Mouse (Mus musculus) hindbrain, embryonic 14.5 days (tissue): ENCODE data around the gene Lpin1. TPM values are rescaled to one million over a fixed set of nuclear protein-coding genes. Genes with fewer than 3 reads are reported as not detected.
A peak's percentile ranks its signal among the peaks of the same experiment; 100 is the strongest.

Source experiments
- ATAC-seq: fragments of 200-750 bp; cut with Nextera tagmentation; 2 replicates; pipeline ENCODE4 v1.8.0; 2017; ENCODE audit warnings: moderate number of reproducible peaks, mild to moderate bottlenecking, moderate TSS enrichment, moderate library complexity; ENCODE audit not compliant: low FRiP score
- DNase-seq: peaks from one replicate; pipeline ENCODE4 v3.0.0-alpha.2; 2015; ENCODE audit warnings: low spot score
- H3K27ac ChIP-seq: fragments of 300-500 bp; sonication (generic); 2 replicates; pipeline ENCODE4 v1.5.1; 2014; ENCODE audit warnings: mild to moderate bottlenecking, moderate library complexity
- H3K27me3 ChIP-seq: fragments of 300-500 bp; sonication (generic); 2 replicates; pipeline ENCODE4 v1.6.1; 2014; ENCODE audit warnings: mild to moderate bottlenecking, low read length, mixed read lengths; ENCODE audit not compliant: control insufficient read depth, insufficient read depth
- H3K36me3 ChIP-seq: fragments of 300-500 bp; sonication (generic); replicated peaks from 2 replicates; pipeline ENCODE4 v1.6.1; 2014; ENCODE audit not compliant: control insufficient read depth, insufficient read depth
- H3K4me1 ChIP-seq: fragments of 300-500 bp; sonication (generic); replicated peaks from 2 replicates; pipeline ENCODE4 v1.6.1; 2014; ENCODE audit warnings: antibody characterized with exemption, low read length, mixed read lengths; ENCODE audit not compliant: control insufficient read depth, insufficient read depth
- H3K4me2 ChIP-seq: fragments of 300-500 bp; sonication (generic); replicated peaks from 2 replicates; pipeline ENCODE4 v1.6.1; 2014; ENCODE audit warnings: mild to moderate bottlenecking, moderate library complexity
- H3K4me3 ChIP-seq: fragments of 300-500 bp; sonication (generic); replicated peaks from 2 replicates; pipeline ENCODE4 v1.5.1; 2014; ENCODE audit warnings: mild to moderate bottlenecking, low read length
- H3K9ac ChIP-seq: fragments of 300-500 bp; sonication (generic); 2 replicates; pipeline ENCODE4 v1.6.1; 2014
- H3K9me3 ChIP-seq: fragments of 300-500 bp; sonication (generic); 2 replicates; pipeline ENCODE4 v1.6.1; 2016; ENCODE audit warnings: low read length; ENCODE audit not compliant: control insufficient read depth
- WGBS: fragments of 180-500 bp; shearing (Covaris S2); extraction: QIAGEN DNeasy Blood & Tissue Kit; methylation state at CpG from one replicate; pipeline ENCODE4 v1.1.7; 2014; 5-methylcytosine and 5-hydroxymethylcytosine counted together
- polyA plus RNA-seq: library from polyadenylated mRNA; unstranded; fragments of >200 nt; fragmentation: Nextera tagmentation; extraction: Ambion mirVana; gene quantifications from 2 replicates; pipeline ENCODE4 v1.2.1, GENCODE M21; 2014

Gene Lpin1
- polyA plus RNA-seq, 1 experiment from 2014 or later = 18.0 TPM

DNA sequence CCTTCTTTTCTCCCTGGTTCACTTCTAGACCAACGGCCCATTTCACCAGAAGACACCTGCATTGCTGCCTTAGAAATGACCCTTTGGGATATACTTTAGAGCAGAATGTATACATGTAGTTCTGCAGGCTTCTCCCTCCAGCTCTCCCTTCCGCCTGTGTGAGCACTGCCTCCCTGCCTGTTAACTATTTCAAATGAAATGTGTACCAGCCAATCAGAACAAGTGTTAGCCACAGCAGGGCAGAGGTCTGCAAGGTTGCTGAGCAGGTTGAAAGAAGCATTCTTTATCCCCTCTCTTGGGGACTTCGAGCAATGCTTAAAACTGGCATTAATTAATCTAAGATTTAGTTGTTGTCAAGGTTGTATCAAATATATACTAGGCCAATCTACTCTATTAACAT is 11.4 kb downstream of the Lpin1 start:
- 36% methylated on average over 3 of the region's 3 CpGs for WGBS
- ATAC-seq = no peak
- Histone ChIP-seq H3K27me3 (no peaks in the 10 kb centered on the region), H3K9ac (no peak overlapping the region), H3K27ac (no peak overlapping the region), H3K4me3 (no peak overlapping the region), H3K36me3 (no peaks in the 10 kb centered on the region), H3K4me1 (no peaks in the 10 kb centered on the region), H3K9me3 (no peaks in the 10 kb centered on the region), H3K4me2 (no peak overlapping the region)
- DNase-seq = no peak

- no peak for ATAC-seq
These were observed 17.0 kb downstream of the Lpin1 start for GRCm38 (mm10) chr12:16593761-16594160.

DNA sequence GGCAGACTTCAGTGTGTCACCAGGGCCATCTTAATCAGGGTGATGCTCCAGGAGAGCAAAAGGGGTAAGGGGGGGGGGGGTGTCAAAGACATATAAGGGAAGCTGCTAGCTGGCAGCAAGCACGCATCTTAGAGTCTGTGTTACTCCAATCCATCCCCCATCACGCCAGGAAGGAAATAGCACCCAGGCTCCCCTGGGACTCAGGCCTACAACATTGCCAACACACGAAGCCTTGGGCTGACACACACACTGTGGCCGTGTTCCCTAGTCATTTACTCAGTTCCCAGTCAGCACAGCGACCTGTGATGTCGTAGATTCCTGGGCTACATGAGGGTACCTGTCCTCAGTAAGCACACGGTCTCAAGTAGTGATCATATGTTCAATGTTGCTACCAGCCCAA is 17.8 kb downstream of the Lpin1 start:
- Histone ChIP-seq H3K36me3 (no peaks in the 10 kb centered on the region), H3K27ac (no peak overlapping the region), H3K4me3 (no peak overlapping the region), H3K4me1 (peaks cover 19% of the 10 kb centered on the region), H3K4me2 (no peak overlapping the region), H3K27me3 (no peaks in the 10 kb centered on the region), H3K9me3 (no peaks in the 10 kb centered on the region), H3K9ac (no peak overlapping the region)
- DNase-seq = no peak
- no peak for ATAC-seq
- 79% methylated on average over 7 of the region's 7 CpGs for WGBS

More at GRCm38 (mm10) chr12:16593761-16594160, 17.0 kb downstream of the Lpin1 start:
- Histone ChIP-seq H3K9me3 (no peaks in the 10 kb centered on the region), H3K36me3 (no peaks in the 10 kb centered on the region), H3K4me3 (no peak overlapping the region), H3K9ac (no peak overlapping the region), H3K27me3 (no peaks in the 10 kb centered on the region), H3K4me1 (peaks cover 12% of the 10 kb centered on the region), H3K4me2 (no peak overlapping the region), H3K27ac (no peak overlapping the region)
- no peak for DNase-seq
- WGBS = 97% methylated on average over 7 of the region's 7 CpGs

GRCm38 (mm10) chr12:16592451-16592850 is 18.3 kb downstream of the Lpin1 start:
- H3K27ac ChIP-seq = no peak overlapping the region
- no peak overlapping the region for H3K9ac ChIP-seq
- ATAC-seq (no peak), DNase-seq (no peak)
- no peaks in the 10 kb centered on the region for H3K27me3 ChIP-seq
- H3K9me3 ChIP-seq = no peaks in the 10 kb centered on the region
- no peak overlapping the region for H3K4me2 ChIP-seq
- H3K4me1 ChIP-seq = peaks cover 25% of the 10 kb centered on the region
- no peaks in the 10 kb centered on the region for H3K36me3 ChIP-seq
- H3K4me3 ChIP-seq = no peak overlapping the region
- WGBS = 68% methylated on average over 5 of the region's 5 CpGs

GRCm38 (mm10) chr12:16591453-16592200 is 19.1 kb downstream of the Lpin1 start:
- DNase-seq (peak; percentile 90), ATAC-seq (peak; percentile 84)
- Histone ChIP-seq H3K4me1 (peaks cover 33% of the 10 kb centered on the region), H3K4me2 (peak overlapping the region; percentile 65), H3K9ac (peak overlapping the region; percentile 37), H3K36me3 (no peaks in the 10 kb centered on the region), H3K4me3 (peak overlapping the region; percentile 34), H3K27ac (peak overlapping the region; percentile 63), H3K27me3 (no peaks in the 10 kb centered on the region), H3K9me3 (no peaks in the 10 kb centered on the region)
- WGBS = 7% methylated on average over 15 of the region's 15 CpGs

GRCm38 (mm10) chr12:16589966-16590365 is 20.8 kb downstream of the Lpin1 start:
- Histone ChIP-seq H3K36me3 (no peaks in the 10 kb centered on the region), H3K9me3 (no peaks in the 10 kb centered on the region), H3K27me3 (no peaks in the 10 kb centered on the region), H3K9ac (no peak overlapping the region), H3K27ac (no peak overlapping the region), H3K4me1 (peaks cover 36% of the 10 kb centered on the region), H3K4me3 (peak overlapping the region; percentile 80; the same call in 1 of the 2 replicates), H3K4me2 (peak overlapping the region; percentile 74; the same call in 1 of the 2 replicates)
- DNase-seq (no peak), ATAC-seq (no peak)
- WGBS = 26% methylated on average over 4 of the region's 4 CpGs

DNA sequence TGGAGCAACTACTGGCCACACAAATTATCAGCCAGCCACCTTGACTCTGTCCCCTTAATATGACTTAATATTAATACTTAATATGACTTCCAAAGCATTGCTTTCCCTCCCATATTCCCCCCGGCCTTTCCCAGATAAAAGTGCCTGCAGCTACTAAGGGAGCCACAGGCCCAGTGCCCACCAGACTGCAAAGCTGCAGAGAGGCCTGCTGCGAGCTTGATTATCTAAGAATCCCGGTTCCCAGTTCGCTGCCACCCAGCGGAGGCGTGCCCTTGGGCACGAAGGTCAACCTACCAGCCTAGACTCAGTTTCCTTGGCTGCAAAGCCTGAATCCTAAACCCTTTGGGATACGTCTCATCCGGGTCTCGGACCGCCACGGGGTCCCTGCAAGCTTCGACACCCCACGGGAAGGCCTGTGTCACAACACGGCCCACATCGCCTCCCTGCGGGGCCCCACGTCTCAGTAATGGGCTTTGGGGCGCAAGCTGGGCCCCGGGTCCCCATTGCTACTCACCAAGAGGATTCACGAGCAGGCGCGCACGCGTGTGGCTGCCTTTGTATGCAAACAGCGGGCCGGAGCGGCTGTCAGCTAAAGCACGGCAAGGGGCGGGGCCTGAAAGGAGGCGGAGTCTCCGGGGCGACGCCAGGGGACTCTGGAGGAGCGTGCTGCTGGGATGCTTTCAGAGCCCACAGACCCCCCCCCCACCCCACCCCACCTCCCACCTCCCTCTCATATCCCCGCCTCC is 21.4 kb downstream of the Lpin1 start:
- Histone ChIP-seq H3K4me3 (peak overlapping the region; percentile 80), H3K4me1 (peaks cover 36% of the 10 kb centered on the region), H3K36me3 (no peaks in the 10 kb centered on the region), H3K9ac (peak overlapping the region; percentile 91), H3K9me3 (no peaks in the 10 kb centered on the region), H3K27ac (peak overlapping the region; percentile 92), H3K4me2 (peak overlapping the region; percentile 74), H3K27me3 (no peaks in the 10 kb centered on the region)
- DNase-seq (peak; percentile 96), ATAC-seq (peak; percentile 92)
- 0% methylated on average over 35 of the region's 36 CpGs for WGBS

- Histone ChIP-seq H3K27ac (peak overlapping the region; percentile 92), H3K4me2 (peak overlapping the region; percentile 74), H3K4me3 (peak overlapping the region; percentile 80), H3K9me3 (no peaks in the 10 kb centered on the region), H3K4me1 (peaks cover 36% of the 10 kb centered on the region), H3K27me3 (no peaks in the 10 kb centered on the region), H3K9ac (peak overlapping the region; percentile 91), H3K36me3 (no peaks in the 10 kb centered on the region)
- 13% methylated on average over 7 of the region's 7 CpGs for WGBS
- ATAC-seq (no peak), DNase-seq (no peak)
These were observed 22.2 kb downstream of the Lpin1 start for GRCm38 (mm10) chr12:16588396-16589042.

DNA sequence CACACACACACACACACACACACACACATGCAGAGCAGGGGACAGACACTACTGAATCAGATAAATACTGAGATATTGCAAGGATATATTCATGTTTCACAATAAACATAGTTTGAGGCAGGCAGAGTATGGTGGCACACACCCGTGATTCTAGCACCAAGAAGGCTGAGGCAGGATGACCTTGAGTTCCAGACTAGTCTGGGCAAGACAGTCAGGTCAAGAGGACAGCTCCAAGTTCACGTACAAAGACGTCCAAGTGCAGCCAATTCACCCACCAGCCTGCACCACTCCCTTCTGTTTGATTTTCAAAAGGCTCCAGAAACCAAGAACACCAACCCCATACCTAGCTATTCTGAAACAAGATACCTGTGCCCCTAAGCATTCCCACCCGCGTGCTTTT is 23.0 kb downstream of the Lpin1 start:
- peak overlapping the region; percentile 80 for H3K4me3 ChIP-seq
- peaks cover 36% of the 10 kb centered on the region for H3K4me1 ChIP-seq
- ATAC-seq (no peak), DNase-seq (no peak)
- H3K9me3 ChIP-seq = no peaks in the 10 kb centered on the region
- 73% methylated on average over 5 of the region's 5 CpGs for WGBS
- peak overlapping the region; percentile 91 for H3K9ac ChIP-seq
- no peaks in the 10 kb centered on the region for H3K27me3 ChIP-seq
- H3K36me3 ChIP-seq = no peaks in the 10 kb centered on the region
- H3K27ac ChIP-seq = no peak overlapping the region
- peak overlapping the region; percentile 74 for H3K4me2 ChIP-seq
